Mouse (Mus musculus) CH12F3 (cell line): ENCODE measurements around the gene Olfr986.
"Not testable (repeated sequence)": the region's sequence is repeated elsewhere in the genome, so short reads cannot be mapped to it uniquely, and the experiment has no call there.

Experiments
- in situ Hi-C: fragments of 300-500 bp; cut with MboI; formaldehyde crosslinking; loops from 2 replicates; pipeline ENCODE4 v1.14.3; 2020; ENCODE audit warnings: low sequenced_read_pairs

The Olfr986 gene

GRCm38 (mm10) chr9:40180620-40181019, at the start of gene Olfr986:
Gene Olfr986, plus strand, starts transcription at chr9:40180920.
- in situ Hi-C loops, result no loop called here

GRCm38 (mm10) chr9:40136987-40137688, 43.6 kb upstream of the Olfr986 start:
- in situ Hi-C loops, result no loop called here

GRCm38 (mm10) chr9:40139484-40139883, 41.2 kb upstream of the Olfr986 start:
- in situ Hi-C loops, result no loop called here

- in situ Hi-C loops, result no loop called here
These were observed 39.2 kb upstream of the Olfr986 start for GRCm38 (mm10) chr9:40141544-40141943.

DNA sequence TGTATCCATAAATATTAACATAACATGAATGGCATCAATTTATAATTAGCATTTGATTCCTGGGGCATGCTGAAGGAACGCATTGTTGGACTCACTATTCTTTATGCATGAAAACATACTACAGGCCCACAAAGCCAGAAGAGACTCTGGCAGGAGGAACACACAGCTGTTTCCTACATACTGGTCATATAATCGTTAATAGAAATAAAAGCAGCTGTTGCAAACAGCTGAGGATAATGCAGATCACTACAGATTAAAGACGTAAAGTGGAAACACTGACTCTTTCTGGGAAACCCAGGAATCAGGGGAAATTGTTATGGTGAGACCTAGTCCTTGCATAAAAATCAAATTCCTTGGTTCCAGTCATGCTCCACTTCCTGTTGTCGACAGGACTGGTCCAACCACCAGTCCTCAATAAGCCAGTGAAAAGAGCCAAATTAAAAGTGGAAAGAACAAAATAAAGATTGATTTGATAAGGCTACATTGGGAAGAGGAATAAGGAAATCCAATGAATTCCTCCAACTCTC, 25.5 kb upstream of the Olfr986 start:
- in situ Hi-C loops, result no loop called here

DNA sequence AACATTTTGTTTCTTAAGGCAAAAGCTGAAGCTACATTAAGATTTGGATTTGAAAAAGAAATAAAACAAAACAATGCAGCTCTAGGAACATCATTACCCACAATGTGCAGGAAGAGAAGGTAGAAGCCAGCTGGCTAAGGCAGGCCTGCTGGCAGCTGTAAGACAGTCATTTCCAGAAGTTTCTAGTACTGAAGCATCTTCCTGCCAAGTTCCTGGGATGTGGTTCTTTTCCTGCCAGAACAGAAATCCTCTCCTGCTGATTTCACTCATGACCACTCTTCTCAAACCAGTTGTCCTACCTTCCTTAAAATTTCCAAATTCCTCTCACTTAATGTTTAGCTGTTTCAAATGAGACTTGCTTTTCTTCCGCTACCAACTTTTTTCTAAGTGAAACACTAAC, 14.3 kb upstream of the Olfr986 start:
- in situ Hi-C loops, result no loop called here

GRCm38 (mm10) chr9:40177017-40177416, 3.7 kb upstream of the Olfr986 start:
- in situ Hi-C loops, result no loop called here

GRCm38 (mm10) chr9:40185166-40185565, 4.4 kb downstream of the Olfr986 start:
- in situ Hi-C loops, result not testable (repeated sequence)

DNA sequence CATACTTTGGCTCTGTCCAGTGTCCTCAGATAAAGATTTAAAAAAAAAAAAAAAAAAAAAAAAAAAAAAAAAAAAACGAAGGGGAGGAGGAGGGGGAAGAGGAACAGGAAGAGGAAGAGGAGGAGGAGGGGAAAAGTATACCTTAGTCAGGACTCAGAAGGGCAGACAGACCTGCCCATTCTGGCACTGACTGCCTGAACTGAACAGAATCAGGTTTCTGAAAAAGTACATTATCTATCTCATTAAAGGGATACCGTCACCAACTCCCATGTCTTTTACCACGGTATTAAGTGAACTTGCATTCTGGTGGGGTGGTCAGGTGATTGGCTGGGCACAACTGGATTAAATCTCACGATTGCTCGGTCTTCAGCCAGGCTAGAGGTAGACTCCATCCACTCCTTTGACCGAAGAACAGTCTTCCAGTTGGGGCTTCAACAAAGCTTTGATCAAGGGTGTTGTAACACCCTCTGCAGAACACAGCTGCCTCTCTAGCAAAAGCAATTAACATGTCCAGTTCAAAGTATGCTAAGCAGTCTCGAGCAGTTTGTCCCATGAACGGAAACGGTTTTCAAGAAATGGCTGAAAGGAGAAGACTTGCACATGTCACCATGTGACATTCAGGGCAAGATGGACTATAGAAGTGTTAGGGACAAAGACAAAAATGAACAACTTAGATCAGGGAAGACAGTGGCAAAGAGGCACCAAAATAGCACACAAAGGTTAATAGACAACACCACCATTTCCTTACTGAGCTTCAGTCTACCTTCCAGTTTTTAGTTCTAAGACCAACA, 10.6 kb downstream of the Olfr986 start:
- in situ Hi-C loops, result no loop called here

GRCm38 (mm10) chr9:40192098-40193038, 11.6 kb downstream of the Olfr986 start, which contains the start of gene Zfp202:
Gene Zfp202, plus strand, starts transcription at chr9:40192316.
- in situ Hi-C loops, result no loop called here

GRCm38 (mm10) chr9:40195981-40196380, 15.3 kb downstream of the Olfr986 start:
- in situ Hi-C loops, result no loop called here

- in situ Hi-C loops, result no loop called here
These were observed 25.8 kb downstream of the Olfr986 start for GRCm38 (mm10) chr9:40206546-40206950.

- in situ Hi-C loops, result no loop called here
These were observed 30.0 kb downstream of the Olfr986 start for GRCm38 (mm10) chr9:40210744-40211143.

DNA sequence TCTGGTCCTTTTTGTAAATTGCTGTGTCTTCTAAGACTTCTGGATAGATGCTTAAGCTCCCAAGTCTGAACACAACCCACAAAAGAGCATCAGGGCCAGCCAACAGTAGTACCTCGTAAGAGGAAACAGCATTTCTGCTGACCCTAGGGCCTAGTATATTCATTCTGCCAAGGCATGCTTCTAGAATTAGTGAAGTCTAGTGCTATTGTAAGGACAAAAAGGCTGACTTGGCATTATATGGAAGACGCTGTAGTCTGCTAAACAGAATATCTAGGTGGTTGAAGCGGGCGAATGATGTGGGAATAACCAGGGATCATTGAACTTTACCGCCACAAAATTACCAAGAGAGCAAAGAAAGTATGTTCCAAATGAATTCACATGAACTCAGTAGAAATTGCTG, 33.3 kb downstream of the Olfr986 start:
- in situ Hi-C loops, result no loop called here

GRCm38 (mm10) chr9:40216651-40217050, 35.9 kb downstream of the Olfr986 start:
- in situ Hi-C loops, result no loop called here

DNA sequence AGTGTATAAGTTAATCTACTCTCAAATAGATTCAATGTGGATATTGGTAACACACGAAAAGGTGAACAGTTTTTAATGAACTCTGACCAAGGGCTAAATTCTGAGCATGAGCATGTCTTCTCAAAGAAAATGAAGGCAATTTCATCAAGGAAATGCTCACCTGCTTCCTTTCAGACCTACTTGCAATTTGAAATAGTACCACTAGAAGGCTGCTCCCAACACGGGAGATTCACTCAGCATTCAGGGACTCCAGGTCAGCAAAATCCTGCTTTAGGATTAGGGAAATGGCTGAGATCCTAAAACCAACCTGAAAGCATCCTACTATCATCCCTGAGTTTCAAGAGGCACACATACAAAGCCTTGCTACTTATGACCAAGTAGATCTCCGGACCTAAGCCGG, 43.6 kb downstream of the Olfr986 start:
- in situ Hi-C loops, result loop anchor here (5.0 kb wide), 1 partner anchor 98 kb away; no protein-coding TSS in a partner anchor

DNA sequence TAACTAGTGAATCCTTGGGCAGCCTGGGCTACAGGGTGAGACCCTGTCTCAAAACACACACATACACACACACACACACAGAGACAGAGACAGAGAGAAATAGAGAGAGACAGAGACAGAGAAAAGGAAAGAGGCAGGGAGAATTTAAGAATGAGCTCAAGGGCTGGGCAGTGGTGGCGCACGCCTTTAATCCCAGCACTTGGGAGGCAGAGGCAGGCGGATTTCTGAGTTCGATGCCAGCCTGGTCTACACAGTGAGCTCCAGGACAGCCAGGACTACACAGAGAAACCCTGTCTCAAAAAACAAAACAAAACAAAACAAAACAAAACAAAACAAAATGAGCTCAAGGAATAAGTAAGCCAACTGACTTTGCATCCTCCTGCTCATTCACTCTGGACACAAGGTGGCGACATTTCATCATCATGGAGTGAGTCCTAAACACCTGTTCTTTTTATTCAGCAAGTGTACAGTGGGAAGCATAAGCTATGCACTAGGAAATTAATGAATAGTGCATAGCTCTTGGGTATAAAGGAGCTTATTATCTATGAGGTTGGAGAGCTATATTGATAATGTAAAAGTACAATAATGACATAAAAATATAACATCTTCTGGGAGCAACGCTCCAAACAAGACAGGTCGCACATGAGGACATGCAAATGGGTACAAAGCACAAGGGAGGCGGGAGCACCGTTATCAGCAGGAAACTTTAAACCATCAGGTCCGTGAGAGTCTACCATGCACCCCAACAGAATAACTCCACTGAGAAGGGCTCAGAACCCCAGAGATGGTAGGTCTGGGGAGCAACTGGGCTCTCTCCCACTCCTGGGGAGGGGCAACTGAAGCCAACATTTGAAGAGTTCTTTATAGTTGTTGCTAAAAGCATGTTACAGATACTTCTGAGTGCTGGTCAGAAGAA, 47.4 kb downstream of the Olfr986 start:
- in situ Hi-C loops, result no loop called here

DNA sequence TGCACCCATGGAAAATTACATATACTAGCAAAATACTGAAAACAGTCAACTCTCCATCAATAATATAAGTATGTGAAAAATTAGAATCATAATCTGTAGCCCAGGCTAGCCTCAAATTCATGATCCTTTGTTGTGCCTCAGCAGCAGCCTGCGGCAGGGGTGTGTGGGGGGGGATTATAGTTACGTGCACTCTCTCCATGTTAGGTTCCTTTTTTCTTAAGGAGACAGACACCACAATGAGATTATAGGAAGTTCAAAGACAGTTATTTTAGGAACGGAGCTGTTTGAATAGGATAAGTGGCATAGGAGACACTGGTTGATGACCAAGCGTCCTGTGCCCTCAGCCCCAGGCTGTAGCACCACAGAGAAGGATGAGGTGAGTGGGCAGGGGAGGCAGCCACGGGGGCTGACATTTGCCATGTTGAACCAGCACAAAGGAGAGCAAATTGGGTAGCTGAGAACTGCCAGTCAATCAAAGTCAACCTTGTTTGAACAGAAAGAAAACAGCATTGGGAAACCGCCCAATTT, 48.1 kb downstream of the Olfr986 start:
- in situ Hi-C loops, result no loop called here

DNA sequence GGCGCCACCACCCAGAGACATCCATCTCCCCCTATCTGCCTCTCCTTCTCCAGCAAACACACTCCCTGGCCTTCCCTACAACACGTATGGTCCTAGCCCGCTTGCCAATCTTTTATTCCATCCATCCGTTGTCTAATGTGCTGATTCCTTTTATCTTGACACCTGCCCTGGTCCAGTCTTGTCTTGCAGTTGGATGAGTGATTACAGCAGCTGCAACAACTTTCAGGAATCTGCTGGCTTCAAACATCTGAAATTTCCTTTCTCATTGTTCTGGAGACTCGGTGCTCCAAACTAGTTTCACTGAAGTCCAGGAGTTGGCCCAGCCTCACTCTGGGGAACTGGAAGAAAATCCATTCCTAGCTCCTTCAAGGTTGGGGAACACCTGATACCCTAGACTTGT, 48.8 kb downstream of the Olfr986 start:
- in situ Hi-C loops, result no loop called here

GRCm38 (mm10) chr9:40231019-40231418, 50.3 kb downstream of the Olfr986 start:
- in situ Hi-C loops, result no loop called here
